Mouse (Mus musculus) heart, embryonic 16.5 days (tissue): ENCODE measurements around the gene Ergic3. TPM values are rescaled to one million over a fixed set of nuclear protein-coding genes. Genes with fewer than 3 reads are reported as not detected.
A peak's percentile ranks its signal among the peaks of the same experiment; 100 is the strongest.

Experiments used
- ATAC-seq: fragments of 200-750 bp; cut with Nextera tagmentation; replicated peaks from 2 replicates; pipeline ENCODE4 v1.8.0; 2017; ENCODE audit warnings: moderate number of reproducible peaks; ENCODE audit not compliant: insufficient read depth, low FRiP score; ENCODE audit errors: extremely low read depth
- H3K27ac ChIP-seq: fragments of 300-500 bp; sonication (generic); 2 replicates; pipeline ENCODE4 v1.5.1; 2014; ENCODE audit warnings: mild to moderate bottlenecking, low read length, control low read depth, moderate library complexity
- H3K27me3 ChIP-seq: fragments of 300-500 bp; sonication (generic); 2 replicates; pipeline ENCODE4 v1.6.1; 2014; ENCODE audit warnings: low read length, mixed read lengths; ENCODE audit not compliant: control insufficient read depth, insufficient read depth
- H3K36me3 ChIP-seq: fragments of 300-500 bp; sonication (generic); 2 replicates; pipeline ENCODE4 v1.6.1; 2014; ENCODE audit not compliant: control insufficient read depth, insufficient read depth
- H3K4me1 ChIP-seq: fragments of 300-500 bp; sonication (generic); 2 replicates; pipeline ENCODE4 v1.6.1; 2014; ENCODE audit warnings: low read length, mixed read lengths; ENCODE audit not compliant: control insufficient read depth, insufficient read depth
- H3K4me2 ChIP-seq: fragments of 300-500 bp; sonication (generic); 2 replicates; pipeline ENCODE4 v1.6.1; 2014; ENCODE audit warnings: low read depth, mild to moderate bottlenecking, control low read depth, low read length
- H3K4me3 ChIP-seq: fragments of 300-500 bp; sonication (generic); 2 replicates; pipeline ENCODE4 v1.5.1; 2014; ENCODE audit warnings: mild to moderate bottlenecking, control low read depth, low read length
- H3K9ac ChIP-seq: fragments of 300-500 bp; sonication (generic); 2 replicates; pipeline ENCODE4 v1.6.1; 2014; ENCODE audit warnings: low read length, control low read depth
- H3K9me3 ChIP-seq: fragments of 300-500 bp; sonication (generic); replicated peaks from 2 replicates; pipeline ENCODE4 v1.6.1; 2016; ENCODE audit warnings: low read length; ENCODE audit not compliant: control insufficient read depth
- WGBS: fragments of 180-500 bp; shearing (Covaris S2); extraction: QIAGEN DNeasy Blood & Tissue Kit; methylation state at CpG from one replicate; pipeline ENCODE4 v1.1.7; 2014; 5-methylcytosine and 5-hydroxymethylcytosine counted together
- polyA plus RNA-seq: library from polyadenylated mRNA; unstranded; fragments of >200 nt; fragmentation: Nextera tagmentation; extraction: Ambion mirVana; gene quantifications from 2 replicates; pipeline ENCODE4 v1.2.1, GENCODE M21; 2015

Ergic3 gene
- polyA plus RNA-seq, 1 experiment from 2014 or later, result 143 TPM

DNA sequence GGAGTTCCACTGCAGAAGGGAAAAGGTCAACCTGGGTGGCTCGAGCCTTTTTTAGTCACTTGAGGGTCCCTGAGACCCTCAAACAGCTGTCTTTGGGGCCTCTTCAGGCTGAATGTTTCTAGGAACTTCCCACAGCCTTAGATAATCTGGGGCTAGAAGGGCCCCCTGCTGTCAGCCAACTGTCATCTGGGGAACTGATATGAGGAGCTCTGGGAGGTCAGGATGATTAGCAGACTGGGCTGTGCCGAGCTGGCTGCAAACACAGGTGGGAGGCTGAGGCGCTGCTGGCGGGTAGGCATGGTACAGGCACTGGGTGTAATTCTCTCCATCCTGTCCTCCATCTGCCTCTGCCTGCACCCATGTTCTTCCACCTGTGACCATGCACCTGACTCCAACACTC, 18.8 kb upstream of the Ergic3 start:
- peaks cover 15% of the 10 kb centered on the region for H3K4me1 ChIP-seq
- H3K27me3 ChIP-seq, result no peaks in the 10 kb centered on the region
- no peak overlapping the region for H3K9ac ChIP-seq
- no peak; the same call in 1 of the 2 replicates for ATAC-seq
- no peaks in the 10 kb centered on the region for H3K9me3 ChIP-seq
- H3K27ac ChIP-seq, result no peak overlapping the region
- peaks cover 46% of the 10 kb centered on the region for H3K36me3 ChIP-seq
- H3K4me2 ChIP-seq, result no peak overlapping the region
- 34% methylated on average over 4 of the region's 4 CpGs for WGBS
- no peak overlapping the region for H3K4me3 ChIP-seq

DNA sequence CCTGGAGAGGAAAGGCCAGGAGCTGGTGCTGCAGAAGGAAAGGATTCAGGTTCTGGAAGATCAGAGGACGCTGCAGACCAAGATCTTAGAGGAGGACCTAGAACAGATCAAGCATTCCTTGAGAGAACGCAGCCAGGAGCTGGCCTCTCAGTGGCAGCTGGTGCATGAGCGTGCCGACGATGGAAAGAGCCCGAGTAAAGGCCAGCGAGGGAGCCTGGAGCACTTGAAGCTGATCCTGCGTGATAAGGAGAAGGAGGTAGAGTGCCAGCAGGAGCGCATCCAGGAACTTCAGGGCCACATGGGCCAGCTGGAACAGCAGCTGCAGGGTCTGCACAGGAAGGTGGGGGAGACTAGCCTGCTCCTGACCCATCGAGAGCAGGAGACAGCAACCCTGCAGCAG, 16.7 kb upstream of the Ergic3 start:
- no peak for ATAC-seq
- Histone ChIP-seq H3K4me2 (no peak overlapping the region), H3K9ac (no peak overlapping the region; the same call in 1 of the 2 replicates), H3K4me1 (peaks cover 15% of the 10 kb centered on the region), H3K9me3 (no peaks in the 10 kb centered on the region), H3K27me3 (no peaks in the 10 kb centered on the region), H3K36me3 (peaks cover 48% of the 10 kb centered on the region), H3K27ac (no peak overlapping the region), H3K4me3 (no peak overlapping the region)
- 81% methylated on average over 10 of the region's 10 CpGs for WGBS

DNA sequence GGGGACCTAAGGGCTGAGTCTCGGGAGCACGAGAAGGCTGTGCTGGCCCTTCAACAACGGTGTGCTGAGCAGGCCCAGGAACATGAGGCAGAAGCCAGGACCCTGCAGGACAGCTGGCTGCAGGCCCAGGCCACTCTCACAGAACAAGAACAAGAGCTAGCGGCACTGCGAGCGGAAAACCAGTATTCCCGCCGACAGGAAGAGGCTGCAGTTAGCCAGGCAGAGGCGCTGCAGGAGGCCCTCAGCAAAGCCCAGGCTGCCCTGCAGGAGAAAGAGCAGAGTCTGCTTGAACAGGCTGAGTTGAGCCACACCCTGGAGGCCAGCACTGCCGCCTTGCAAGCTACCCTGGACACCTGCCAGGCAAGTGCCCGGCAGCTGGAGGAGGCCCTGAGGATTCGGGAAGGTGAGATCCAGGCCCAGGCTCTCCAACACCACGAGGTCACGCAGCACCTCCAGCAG, 16.0 kb upstream of the Ergic3 start:
- peaks cover 52% of the 10 kb centered on the region for H3K36me3 ChIP-seq
- H3K4me2 ChIP-seq, result no peak overlapping the region
- peak overlapping the region; percentile 36 for H3K27ac ChIP-seq
- no peaks in the 10 kb centered on the region for H3K9me3 ChIP-seq
- peak overlapping the region; percentile 34; the same call in 1 of the 2 replicates for H3K9ac ChIP-seq
- WGBS, result 45% methylated on average over 14 of the region's 14 CpGs
- H3K27me3 ChIP-seq, result no peaks in the 10 kb centered on the region
- peaks cover 15% of the 10 kb centered on the region for H3K4me1 ChIP-seq
- peak; percentile 60 for ATAC-seq
- no peak overlapping the region for H3K4me3 ChIP-seq

DNA sequence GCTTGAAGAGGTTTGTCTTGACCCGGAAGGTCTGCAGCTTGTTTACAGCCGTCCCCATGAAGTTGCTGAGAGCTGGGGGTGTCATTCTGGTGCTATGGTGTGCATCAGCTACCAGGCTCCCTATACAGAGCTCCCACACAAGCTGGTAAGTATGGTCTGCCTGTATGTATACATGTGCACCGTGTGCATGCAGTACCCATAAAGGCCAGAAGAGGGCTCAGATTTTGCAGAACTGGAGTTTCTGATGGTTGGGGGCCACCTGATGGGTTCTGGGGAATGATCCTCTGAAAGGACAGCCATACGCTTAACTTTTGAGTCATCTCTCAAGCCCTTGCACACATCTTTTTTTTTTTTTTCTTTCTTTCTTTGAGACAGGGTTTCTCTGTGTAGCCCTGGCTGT, 2.5 kb upstream of the Ergic3 start:
- H3K4me2 ChIP-seq, result no peak overlapping the region
- no peak overlapping the region for H3K27ac ChIP-seq
- H3K9ac ChIP-seq, result no peak overlapping the region
- 93% methylated on average over 4 of the region's 4 CpGs for WGBS
- ATAC-seq, result no peak
- H3K4me3 ChIP-seq, result no peak overlapping the region
- H3K36me3 ChIP-seq, result peaks cover 3% of the 10 kb centered on the region
- H3K9me3 ChIP-seq, result peaks cover 4% of the 10 kb centered on the region; the same call in 1 of the 2 replicates
- H3K4me1 ChIP-seq, result peaks cover 11% of the 10 kb centered on the region
- H3K27me3 ChIP-seq, result no peaks in the 10 kb centered on the region

DNA sequence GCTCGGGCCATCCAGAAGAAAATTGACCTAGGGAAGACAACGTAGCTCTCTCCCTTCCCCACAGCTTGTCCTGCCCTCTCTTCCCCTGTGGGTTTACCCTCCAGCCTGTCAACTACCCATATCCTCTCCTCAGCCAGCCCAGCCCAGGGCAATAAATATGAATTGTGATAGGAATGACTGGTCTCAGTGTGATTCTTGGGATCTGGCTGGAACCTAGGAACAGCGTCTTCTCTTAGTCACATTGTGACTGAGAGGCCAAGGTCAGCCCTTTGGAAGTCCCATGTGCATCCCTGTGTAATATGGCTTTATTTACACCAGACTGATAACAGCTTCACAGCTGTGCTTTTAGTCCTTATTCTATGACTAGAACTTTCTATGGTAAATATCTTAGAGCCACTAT, 10.3 kb downstream of the Ergic3 start:
- WGBS, result 87% methylated on average over 3 of the region's 3 CpGs
- no peak for ATAC-seq
- H3K9ac ChIP-seq, result no peak overlapping the region

DNA sequence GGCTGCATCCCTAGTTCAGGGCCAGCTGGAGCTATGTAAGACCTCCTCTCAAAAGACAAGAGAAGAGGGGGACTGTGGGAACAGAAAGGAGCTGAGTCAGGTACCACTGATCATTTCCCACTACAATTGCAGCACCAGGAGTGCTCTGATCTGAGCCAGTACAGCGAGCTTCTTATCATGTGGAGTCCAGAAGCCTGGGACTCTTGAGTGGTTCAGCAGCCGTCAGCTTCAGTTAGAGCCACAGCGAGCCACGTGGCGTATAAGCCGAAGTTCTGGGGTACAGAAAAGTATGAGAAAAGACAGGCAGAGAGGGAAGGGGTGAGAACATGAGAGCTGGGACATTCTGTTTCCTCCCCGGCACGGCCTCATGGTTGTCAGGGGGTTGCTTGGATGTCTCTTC, 13.4 kb downstream of the Ergic3 start:
- 62% methylated on average over 8 of the region's 8 CpGs for WGBS
- Histone ChIP-seq H3K9ac (no peak overlapping the region), H3K4me1 (no peaks in the 10 kb centered on the region), H3K4me3 (no peak overlapping the region), H3K27ac (no peak overlapping the region), H3K36me3 (peaks cover 20% of the 10 kb centered on the region), H3K27me3 (no peaks in the 10 kb centered on the region), H3K9me3 (no peaks in the 10 kb centered on the region), H3K4me2 (no peak overlapping the region)
- ATAC-seq, result no peak

More for the DNA sequence above, 10.3 kb downstream of the Ergic3 start:
- Histone ChIP-seq H3K27me3 (no peaks in the 10 kb centered on the region), H3K36me3 (peaks cover 40% of the 10 kb centered on the region), H3K9me3 (no peaks in the 10 kb centered on the region), H3K4me2 (no peak overlapping the region), H3K4me3 (no peak overlapping the region), H3K27ac (no peak overlapping the region), H3K4me1 (no peaks in the 10 kb centered on the region)

DNA sequence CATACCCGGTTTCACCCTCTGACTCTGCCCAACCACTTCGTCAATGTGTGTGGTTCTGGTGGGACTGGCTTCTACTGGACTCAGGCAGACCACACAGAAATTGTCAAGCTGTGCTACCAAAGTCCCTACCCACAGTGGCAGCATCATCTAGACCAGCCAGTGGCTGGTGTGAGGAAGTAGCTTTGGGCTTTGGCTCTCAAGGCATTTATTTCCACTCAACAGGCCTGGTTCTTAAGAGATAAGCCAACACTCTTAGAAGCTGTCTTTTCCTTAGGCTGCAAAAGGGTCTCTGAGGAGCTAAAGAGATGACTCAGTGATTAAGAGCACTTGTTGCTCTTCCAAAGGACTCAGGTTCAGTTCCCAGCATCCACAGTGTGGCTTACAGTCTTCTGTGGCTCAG, 13.9 kb downstream of the Ergic3 start:
- H3K4me1 ChIP-seq, result no peaks in the 10 kb centered on the region
- H3K36me3 ChIP-seq, result peaks cover 15% of the 10 kb centered on the region
- H3K27ac ChIP-seq, result no peak overlapping the region
- WGBS, result 80% methylated on average over 2 of the region's 2 CpGs
- no peak for ATAC-seq
- no peak overlapping the region for H3K9ac ChIP-seq
- no peak overlapping the region for H3K4me3 ChIP-seq
- no peaks in the 10 kb centered on the region for H3K27me3 ChIP-seq
- no peaks in the 10 kb centered on the region for H3K9me3 ChIP-seq
- no peak overlapping the region for H3K4me2 ChIP-seq

DNA sequence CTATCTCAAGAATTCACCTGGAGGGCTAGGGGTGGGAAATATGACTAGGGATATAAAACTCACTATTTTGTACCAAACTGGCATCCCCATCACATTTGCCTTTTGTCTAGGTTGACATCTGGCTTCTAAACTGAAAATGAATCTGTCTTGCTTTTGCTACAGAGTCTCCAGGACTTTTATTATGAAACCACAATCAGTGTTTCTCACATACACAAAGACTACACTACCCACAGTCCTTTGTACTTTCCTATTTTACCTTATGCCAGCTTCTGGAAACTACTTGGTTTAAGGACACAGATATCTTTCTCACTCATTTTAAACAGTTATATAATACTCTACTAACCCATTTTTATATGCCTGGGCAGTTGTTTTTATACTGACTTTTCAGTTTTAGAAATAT, 17.6 kb downstream of the Ergic3 start:
- Histone ChIP-seq H3K4me1 (no peaks in the 10 kb centered on the region), H3K27ac (no peak overlapping the region), H3K36me3 (no peaks in the 10 kb centered on the region), H3K9me3 (no peaks in the 10 kb centered on the region), H3K4me2 (no peak overlapping the region), H3K27me3 (no peaks in the 10 kb centered on the region), H3K4me3 (no peak overlapping the region), H3K9ac (no peak overlapping the region)
- ATAC-seq, result no peak

DNA sequence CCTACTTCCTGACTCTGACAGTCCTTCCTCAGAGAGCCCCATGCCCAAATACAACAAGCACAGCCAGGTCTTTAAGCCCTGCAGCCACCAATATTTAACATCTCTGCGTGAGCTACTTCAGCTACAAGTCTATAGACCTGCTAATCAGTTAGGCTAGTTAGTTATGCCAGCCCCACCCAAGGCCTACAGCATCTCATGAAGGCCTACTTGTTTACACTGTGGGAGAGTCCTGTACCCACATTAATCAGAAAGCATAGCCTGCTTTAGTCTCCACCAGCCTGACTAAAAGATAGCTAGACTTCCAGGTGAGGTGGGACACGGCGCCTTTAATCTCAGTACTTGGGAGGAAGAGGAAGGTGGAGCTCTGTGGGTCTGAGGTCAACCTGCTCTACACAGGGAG, 31.5 kb downstream of the Ergic3 start:
- H3K4me3 ChIP-seq, result no peak overlapping the region

DNA sequence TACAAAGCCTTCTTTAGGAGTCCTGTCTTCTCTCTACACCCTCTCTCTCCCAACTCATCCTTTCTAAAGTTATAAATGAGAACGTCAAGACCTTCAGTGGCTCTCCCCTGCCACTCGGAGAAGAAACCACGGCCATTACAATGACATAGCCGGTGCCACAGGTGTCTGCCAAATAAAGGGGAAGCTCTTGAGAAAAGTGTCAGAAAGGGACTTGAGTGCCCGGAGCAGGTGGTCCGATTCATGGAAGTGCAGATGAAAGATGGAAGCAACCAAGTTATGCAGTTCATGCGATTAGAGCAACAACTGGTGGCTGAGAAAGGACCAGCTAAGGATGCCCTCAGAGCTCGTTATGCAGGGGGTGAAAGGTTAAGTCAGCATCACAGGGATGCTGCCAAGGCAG, 35.1 kb downstream of the Ergic3 start:
- Histone ChIP-seq H3K36me3 (no peaks in the 10 kb centered on the region), H3K27me3 (peaks cover 8% of the 10 kb centered on the region), H3K27ac (no peak overlapping the region), H3K4me3 (no peak overlapping the region), H3K9ac (no peak overlapping the region), H3K4me1 (no peaks in the 10 kb centered on the region), H3K9me3 (no peaks in the 10 kb centered on the region), H3K4me2 (no peak overlapping the region)
- WGBS, result 76% methylated on average over 8 of the region's 8 CpGs
- ATAC-seq, result no peak

More for the DNA sequence above, 31.5 kb downstream of the Ergic3 start:
- Histone ChIP-seq H3K9ac (no peak overlapping the region), H3K4me2 (no peak overlapping the region), H3K4me1 (no peaks in the 10 kb centered on the region), H3K27ac (no peak overlapping the region), H3K9me3 (no peaks in the 10 kb centered on the region), H3K36me3 (no peaks in the 10 kb centered on the region), H3K27me3 (no peaks in the 10 kb centered on the region)
- WGBS, result 84% methylated on average over 3 of the region's 3 CpGs
- no peak for ATAC-seq
